Mouse (Mus musculus): ENCODE data around the gene Adam11.
"Not testable (repeated sequence)": the region's sequence is repeated elsewhere in the genome, so short reads cannot be mapped to it uniquely, and the experiment has no call there.

Gene Adam11

DNA sequence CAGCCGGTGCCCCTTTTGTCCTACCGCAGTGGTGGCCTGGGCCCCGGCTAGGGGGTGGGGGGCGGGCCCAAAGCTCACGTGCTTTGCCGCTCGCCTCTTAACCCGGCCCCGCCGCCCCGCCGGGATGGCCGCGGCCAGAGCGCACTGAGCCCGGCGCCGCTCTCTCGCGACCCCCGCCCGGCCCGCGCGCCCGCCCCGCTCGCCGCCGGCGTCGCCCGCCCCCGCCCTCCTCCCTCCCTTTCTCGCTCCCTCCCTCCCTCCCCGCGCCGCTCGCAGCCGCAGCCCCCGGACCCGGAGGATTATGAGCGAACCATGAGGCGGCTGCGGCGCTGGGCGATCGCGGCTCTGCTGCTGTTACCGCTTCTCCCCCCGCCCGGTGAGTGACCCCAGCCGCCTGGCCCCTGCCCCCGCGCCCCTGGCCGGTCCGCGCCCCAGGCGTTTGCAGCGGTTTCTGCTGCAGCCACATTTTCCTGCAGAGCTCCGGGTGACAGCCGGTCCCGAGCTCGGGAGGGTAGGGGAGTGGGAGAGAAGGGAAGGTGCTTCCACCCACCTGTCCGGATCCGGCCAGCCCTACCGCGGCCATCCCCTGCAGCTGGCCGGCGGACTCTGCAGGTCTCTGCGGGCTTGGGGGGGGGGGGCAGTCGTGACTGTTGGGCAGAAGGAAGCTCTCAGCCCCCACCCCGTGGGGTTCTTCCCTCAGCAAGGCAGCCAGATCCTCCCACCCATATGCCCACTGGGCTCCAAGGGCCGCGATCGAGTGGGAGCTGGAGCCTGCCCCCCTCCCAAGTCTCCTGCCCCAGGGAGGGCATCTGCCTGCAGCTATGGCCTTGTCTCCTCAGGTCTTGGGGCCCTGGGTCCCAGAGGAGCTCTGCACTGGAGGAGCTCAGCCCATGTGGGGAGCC, at the start of gene Adam11:
Gene Adam11 (plus strand): TSS at position 131 of the 902 bp plus-strand sequence.
- no peak for DNase-seq (ENCODE audit: low read depth, low spot score)

DNA sequence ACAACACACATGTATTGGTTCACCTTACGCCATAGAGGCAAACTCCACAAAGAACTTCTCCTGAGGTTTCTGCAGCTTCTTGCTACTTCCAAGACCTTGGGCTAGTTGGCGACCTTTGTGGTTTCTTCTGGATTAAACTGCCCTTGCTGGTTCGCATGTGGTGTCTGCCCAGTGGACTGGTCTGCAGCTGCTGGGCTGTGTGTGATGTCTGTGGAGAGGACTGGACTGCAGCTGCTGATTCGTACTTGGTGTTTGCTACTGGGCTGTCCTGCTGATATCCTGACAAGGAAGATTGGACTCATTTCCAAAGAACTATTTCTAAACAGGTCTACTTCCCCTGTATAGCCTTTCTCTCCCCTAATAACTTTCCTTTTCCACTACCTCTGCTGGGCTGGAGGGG, 48.8 kb upstream of the Adam11 start:
- DNase-seq (ENCODE audit: low read depth, low spot score) = no peak

DNA sequence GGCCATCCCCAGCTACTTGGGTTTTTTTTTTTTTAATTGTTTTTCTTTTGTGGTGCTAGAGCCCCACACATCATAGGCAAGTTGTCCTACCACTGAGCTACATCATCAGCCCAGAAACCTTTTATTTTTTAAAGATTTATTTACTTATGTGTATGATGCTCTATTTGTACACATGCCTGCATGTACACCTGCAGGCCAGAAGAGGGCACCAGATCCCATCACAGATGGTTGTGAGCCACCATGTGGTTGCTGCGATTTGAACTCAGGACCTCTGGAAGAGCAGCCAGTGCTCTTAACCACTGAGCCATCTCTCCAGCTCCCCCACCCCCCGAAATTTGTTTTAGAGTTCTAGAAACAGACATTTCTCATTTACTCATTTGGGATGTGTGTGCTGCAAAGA, 46.7 kb upstream of the Adam11 start:
- DNase-seq (ENCODE audit: low read depth, low spot score) = not testable (repeated sequence)

- DNase-seq (ENCODE audit: low read depth, low spot score) = no peak
These were observed 45.1 kb upstream of the Adam11 start for GRCm38 (mm10) chr11:102716135-102716534.

DNA sequence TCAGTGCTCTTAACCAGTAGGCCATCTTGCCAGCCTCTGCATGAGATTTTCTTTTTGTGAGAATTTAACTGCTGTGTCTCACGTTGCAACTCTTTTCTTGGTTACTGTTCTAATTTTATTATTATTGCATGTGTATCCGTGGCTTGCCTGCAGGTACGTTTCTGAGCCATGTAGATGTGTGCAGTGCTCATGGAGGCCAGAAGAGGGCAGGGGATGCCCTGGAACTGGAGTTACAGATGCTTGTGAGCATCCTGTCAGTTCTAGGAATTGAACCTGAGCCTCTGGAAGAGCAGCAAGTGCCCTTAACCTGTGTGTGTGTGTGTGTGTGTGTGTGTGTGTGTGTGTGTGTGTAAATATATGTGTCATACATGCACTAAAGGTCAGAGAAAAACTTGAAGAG, 35.7 kb upstream of the Adam11 start:
- DNase-seq (ENCODE audit: low read depth, low spot score) = peak; percentile 20

GRCm38 (mm10) chr11:102728614-102729013, 32.6 kb upstream of the Adam11 start:
- peak; percentile 72 for DNase-seq (ENCODE audit: low read depth, low spot score)

DNA sequence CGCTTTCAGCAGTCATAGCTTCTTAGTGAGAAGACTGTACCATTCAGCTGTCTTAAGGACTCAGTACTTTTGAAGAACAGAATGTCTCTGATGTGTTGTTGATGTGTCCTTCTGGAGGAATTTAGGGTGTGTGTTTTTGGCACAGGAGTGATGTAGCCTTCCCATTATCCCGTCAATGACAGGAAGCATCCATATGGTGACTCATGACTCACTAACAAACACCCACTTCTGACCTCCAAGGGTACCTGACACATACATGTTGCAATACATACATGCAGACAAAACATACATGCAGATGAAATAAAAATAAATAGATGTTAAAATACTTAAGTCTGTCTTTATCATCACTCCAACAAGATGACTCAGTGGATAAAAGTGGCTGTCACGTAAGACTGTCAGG, 31.4 kb upstream of the Adam11 start:
- no peak for DNase-seq (ENCODE audit: low read depth, low spot score)

DNA sequence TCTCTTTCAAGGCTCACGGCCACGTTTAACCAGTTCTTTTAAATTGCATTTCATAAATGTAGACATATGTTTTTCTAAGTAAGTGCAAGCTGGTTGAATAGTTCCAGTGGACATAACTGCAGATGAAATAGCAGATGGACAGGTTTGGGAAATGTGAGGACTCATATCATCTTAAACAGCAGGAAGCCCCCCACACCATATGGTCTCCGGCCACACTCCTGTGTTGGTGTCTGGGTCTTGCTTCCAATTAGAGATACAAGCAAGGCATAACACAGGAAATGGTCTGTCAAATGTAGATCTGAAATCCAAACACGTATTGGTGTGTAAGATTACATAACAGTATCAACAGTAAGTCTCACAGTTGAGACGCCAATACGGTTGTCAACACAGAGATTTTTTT, 29.9 kb upstream of the Adam11 start:
- no peak for DNase-seq (ENCODE audit: low read depth, low spot score)

DNA sequence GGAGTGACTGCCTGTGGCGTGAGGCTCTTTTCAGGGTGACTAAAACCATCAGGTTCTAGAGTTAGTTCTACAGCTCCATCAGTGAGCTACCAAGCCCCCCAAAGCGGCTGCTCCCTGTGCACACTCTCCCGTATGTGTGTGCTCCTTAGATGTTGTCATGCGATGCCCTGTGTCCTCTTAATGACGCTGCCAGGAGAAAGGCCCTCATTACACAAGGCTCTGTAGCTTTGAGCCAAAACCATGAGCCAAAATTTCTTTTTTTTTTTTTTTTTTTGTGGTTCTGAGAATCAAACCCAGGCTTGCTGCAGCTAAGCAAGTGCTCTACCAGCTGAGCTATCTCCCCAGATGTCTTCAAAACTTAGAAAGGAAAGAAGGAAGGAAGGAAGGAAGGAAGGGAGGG, 28.1 kb upstream of the Adam11 start:
- DNase-seq (ENCODE audit: low read depth, low spot score) = no peak

GRCm38 (mm10) chr11:102734961-102735360, 26.3 kb upstream of the Adam11 start:
- DNase-seq (ENCODE audit: low read depth, low spot score) = no peak

DNA sequence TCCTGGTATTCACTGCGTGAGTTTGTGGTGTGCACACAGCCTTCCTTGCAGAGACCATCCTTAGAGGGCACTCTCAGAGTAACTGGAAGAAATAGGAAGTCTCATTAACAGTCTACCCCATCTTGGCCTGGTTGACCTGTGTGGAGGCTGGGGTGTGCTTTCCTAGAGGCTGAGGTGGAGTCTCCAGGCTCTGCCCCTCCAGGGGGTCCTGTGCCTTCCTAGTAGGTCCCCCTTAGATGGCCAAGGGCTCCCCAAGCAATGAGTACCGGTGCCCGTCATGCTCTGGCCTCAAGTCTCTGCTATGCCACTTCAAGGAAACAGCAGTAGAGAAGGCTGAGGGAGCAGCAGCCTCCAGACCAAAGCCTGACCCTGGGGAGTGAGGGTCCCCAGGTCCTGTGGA, 23.2 kb upstream of the Adam11 start:
- DNase-seq (ENCODE audit: low read depth, low spot score) = no peak

GRCm38 (mm10) chr11:102739278-102739966, 21.8 kb upstream of the Adam11 start:
- peak; percentile 81 for DNase-seq (ENCODE audit: low read depth, low spot score)

GRCm38 (mm10) chr11:102740634-102741033, 20.6 kb upstream of the Adam11 start:
- DNase-seq (ENCODE audit: low read depth, low spot score) = no peak

DNA sequence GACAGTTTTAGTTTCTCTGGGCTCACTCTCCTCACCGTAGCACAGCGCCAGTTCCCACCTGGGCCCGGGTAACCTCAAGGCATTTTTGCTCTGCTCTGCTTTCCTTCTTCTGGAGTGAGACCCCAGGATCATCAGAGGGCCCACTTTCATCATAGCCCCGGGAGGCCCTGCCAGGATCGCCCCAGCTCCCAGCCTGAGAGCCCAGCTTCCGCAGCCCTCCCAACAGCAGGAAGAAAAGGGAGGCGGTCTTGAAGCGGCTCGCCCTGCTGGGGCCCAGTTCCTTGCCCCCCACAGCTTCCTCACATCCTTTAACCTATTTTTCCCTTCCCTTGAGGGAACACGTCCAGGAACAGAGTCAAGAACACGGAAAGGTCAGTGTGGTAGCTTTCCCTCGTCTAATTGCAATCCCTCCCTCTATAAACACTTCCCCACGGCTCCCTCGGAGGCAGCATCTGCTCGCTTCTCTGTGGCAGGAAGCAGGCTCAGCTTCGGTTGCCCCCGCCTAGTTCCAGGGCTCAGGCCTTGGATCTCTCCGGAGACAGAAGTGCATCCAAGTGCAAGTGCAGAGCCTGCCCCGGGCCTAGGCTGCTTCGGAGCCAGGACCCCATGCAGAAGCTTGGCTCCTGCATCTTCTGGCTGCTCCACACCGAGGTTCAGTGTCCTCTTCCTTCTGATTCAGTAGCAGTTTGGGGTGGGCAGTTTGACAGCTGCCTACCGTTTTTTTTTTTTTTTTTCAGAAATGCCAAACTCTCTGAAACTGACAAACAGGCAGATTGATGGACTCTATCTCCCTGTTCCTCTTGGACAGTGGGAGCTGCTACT, 19.9 kb upstream of the Adam11 start:
- peak; percentile 39 for DNase-seq (ENCODE audit: low read depth, low spot score)

DNA sequence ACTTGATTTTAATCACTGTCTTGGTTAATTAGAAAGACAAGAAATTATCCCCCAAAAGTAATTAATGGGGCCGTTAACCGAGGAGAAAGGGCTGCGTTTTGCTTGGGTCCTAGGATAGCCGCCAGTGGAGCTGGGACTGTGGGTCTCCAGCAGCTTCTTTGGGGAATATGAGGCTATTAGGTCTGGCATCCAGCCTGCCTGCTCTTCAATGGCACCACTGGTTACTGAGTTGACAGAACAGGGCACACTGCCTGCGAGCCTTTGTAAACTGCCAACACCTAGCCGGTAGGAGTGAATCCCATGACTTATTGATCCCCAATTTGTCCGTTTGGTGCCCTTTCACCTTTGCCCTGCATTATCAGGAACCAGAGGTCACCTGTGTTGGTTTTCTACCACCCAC, 19.2 kb upstream of the Adam11 start:
- DNase-seq (ENCODE audit: low read depth, low spot score) = no peak

- DNase-seq (ENCODE audit: low read depth, low spot score) = no peak
These were observed 18.4 kb upstream of the Adam11 start for GRCm38 (mm10) chr11:102742843-102743242.

- no peak for DNase-seq (ENCODE audit: low read depth, low spot score)
These were observed 16.5 kb upstream of the Adam11 start for GRCm38 (mm10) chr11:102744746-102745145.

DNA sequence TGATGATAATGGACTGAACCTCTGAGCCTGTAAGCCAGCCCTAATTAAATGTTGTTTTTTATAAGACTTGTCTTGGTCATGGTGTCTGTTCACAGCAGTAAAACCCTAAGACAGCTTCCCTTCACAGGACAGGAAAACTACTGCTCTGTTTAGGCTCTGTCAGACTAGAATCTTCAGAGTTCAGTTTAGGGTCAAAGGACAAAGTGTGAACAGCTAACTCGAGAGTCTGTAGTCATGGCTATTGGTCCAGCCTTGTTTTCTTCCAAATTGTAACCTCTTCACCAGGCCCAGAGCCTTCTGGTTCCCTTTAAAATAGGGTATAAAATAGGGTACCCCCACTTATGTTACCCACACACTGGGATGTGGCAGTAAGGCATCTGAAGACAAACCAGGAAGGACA, 13.4 kb upstream of the Adam11 start:
- DNase-seq (ENCODE audit: low read depth, low spot score) = no peak

DNA sequence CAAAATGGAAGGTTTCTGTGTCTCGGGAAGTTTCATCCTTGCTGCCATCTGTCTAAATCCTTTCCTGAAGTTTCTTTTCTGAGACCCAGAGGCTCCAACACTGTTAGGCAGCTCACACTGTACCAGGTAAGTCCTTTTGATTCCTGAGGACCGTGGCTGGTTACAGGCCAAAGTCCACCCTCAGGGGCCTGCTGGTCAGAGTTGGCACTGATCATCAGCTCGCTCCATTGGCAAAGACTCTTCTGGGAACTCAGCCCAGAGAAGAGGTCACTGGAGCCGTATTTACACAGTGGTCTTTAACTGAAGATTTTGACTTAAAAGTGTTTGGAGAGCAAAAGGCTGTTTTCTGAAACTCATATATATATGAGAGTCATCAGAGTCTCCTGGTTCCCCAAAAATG, 12.9 kb upstream of the Adam11 start:
- no peak for DNase-seq (ENCODE audit: low read depth, low spot score)

DNA sequence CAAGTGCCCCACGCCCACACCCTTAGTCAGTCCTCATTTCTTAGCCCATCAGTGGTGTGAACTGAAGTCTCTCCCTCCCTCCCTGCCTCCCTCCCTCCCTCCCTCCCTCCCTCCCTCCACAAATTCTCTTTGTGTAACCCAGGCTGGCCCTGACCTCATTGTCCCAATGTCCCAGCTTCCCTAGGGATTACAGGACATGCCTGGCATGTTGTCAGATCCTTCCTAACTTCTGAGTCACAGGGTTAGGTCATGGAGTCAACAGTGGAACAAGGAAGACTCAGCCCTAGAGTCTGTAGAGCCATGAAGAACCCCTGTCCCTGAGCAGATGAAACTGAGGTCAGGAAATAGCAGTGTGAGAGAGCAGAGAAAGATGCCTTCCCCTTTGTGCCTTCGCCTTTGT, 11.5 kb upstream of the Adam11 start:
- no peak for DNase-seq (ENCODE audit: low read depth, low spot score)

DNA sequence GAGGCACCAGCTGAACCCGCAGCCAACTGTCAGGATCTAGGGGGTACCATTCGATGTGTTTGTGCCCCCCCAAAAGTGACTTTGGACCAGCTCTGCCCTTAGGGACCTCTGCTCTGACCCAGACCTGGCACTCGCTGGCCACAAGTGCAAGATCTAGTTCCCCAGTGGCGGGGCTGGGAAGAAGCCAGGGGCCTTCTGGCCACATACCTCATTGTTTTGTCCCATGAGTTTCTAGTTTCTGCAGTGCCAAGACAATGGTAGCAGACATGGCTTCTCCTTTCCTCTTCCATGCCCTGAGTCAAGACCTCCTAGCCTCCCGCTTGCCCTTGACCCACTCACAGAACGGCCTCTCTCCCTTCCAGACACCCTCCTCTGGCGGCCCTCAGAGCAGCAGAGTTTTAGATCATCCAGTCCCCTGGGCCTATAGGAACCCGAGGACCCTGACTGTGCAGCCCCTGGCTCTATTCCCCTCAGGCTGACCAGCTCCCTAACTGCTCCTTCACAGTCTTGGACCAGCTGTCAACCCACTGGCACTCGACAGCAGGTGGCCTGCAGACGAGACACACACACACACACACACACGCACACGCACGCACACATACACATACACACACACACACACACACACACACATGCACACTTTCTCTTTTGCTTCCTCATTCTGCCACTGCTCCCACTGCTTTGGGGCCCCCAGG, 8.2 kb upstream of the Adam11 start:
- DNase-seq (ENCODE audit: low read depth, low spot score) = no peak
